Mouse (Mus musculus) cortical plate, adult 2 months (tissue): ENCODE results near the gene Gm28048.

Source experiments
- CTCF ChIP-seq: fragments of 200-500 bp; IDR thresholded peaks from 2 replicates; pipeline ENCODE4 v1.5.1; 2011; ENCODE audit warnings: mild to moderate bottlenecking, control low read depth, low read length; ENCODE audit not compliant: insufficient read depth; ENCODE audit errors: extremely low read depth
- POLR2A ChIP-seq: fragments of 200-500 bp; IDR thresholded peaks from 2 replicates; pipeline ENCODE4 v1.6.1; 2011; ENCODE audit warnings: mild to moderate bottlenecking, low read length, control low read depth; ENCODE audit not compliant: insufficient read depth; ENCODE audit errors: extremely low read depth

- no peak for TF ChIP-seq CTCF
- no peak for TF ChIP-seq POLR2A
Observed at GRCm38 (mm10) chr11:22989786-22990185, 7.9 kb upstream of the Gm28048 start.
